Mouse (Mus musculus): ENCODE measurements around the gene A2m. TPM values are rescaled to one million over a fixed set of nuclear protein-coding genes. Genes with fewer than 3 reads are reported as not detected.

Gene A2m
- polyA plus RNA-seq, 1 experiment from 2014 or later = 2.0 TPM

Other genes with a start within 250 kb of the A2m start
- 0.19 TPM in 1 of 2 replicates, not detected in the other for gene Iqsec3, start 161.7 kb upstream of the A2m start, polyA plus RNA-seq (2015; fragmentation: Nextera tagmentation; extraction: Ambion mirVana)
- gene Gm7298, start 97.6 kb downstream of the A2m start, polyA plus RNA-seq (2015; fragmentation: Nextera tagmentation; extraction: Ambion mirVana) = not detected in 2 replicates
- gene Mug1, start 203.2 kb downstream of the A2m start, polyA plus RNA-seq (2015; fragmentation: Nextera tagmentation; extraction: Ambion mirVana) = 0.05 and 0.11 TPM in 2 replicates